ENCODE assay signal across 10 mouse cellular contexts in the genomic region with DNA sequence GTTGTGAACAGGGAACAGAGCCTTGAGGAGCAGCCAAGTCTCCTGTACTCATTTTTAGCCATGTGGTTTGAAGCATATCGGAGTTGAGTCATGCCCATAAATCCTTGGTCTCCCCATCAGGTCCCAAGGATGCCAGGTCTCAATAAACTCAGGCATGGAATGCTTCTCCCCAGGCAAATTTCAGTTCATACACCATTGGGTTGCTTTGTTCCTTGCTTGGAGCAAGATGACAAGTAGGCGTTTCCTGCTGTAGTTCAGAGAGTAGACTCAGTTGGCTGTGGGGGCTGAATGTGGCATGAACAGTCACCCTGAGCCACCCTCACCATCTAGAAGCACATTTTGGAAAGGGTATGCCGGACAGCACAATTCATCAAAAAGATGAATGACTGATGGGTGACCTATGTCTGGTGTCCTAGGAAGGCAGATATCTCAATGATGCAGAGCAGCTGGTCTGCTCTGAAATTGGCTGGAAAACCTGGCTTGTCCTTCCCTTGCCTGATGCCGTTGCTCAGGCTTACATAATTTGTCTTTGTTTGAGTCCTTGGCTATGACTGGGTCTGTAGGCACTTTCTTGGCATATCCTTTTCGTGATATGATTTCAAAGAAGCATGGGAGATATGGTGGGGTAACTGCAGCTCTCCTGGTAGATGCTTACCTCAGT.
DNase-seq lines count a peak whose midpoint lies in the region; ATAC-seq and TF ChIP-seq lines count a peak whose summit lies in the region.
"Had no signal": no experiment of that assay in that cellular context is flagged by ENCODE, and none has a peak within 500 bp of the region (broad histone marks: within the 10 kb centered on the region; RNA-seq: fewer than 3 reads in every experiment).

No protein-coding gene starts in this region.

- 40% methylated on average over 5 of the region's 5 CpGs for WGBS in cerebellum, adult 2 months

- H3K27ac ChIP-seq in cerebellum, adult 2 months (ENCODE audit: insufficient read depth, low read length): no peak overlapping the region
- H3K27ac ChIP-seq: kidney, embryonic 15.5 days had no signal

- no peaks in the 10 kb centered on the region for H3K4me1 ChIP-seq in cerebellum, adult 2 months (ENCODE audit: control insufficient read depth, insufficient read depth, low read length)

- TF ChIP-seq CTCF in cerebellum, adult 2 months (IDR thresholded peaks at IDR 0.05; ENCODE audit: borderline replicate concordance, insufficient read depth, low read depth, low read length): no peak

- TF ChIP-seq POLR2A in cerebellum, adult 2 months (IDR thresholded peaks at IDR 0.05; ENCODE audit: borderline replicate concordance, insufficient read depth, low read length): no peak

- H3K27me3 ChIP-seq in cerebellum, adult 2 months (ENCODE audit: control insufficient read depth, insufficient read depth, low read length): no peaks in the 10 kb centered on the region
- H3K27me3 ChIP-seq: kidney, embryonic 15.5 days had no signal

- DNase-seq in cerebellum, adult 2 months: peak; percentile 6 to 15
- DNase-seq in cerebellum, adult 11 months: no peak
- peak; percentile 31 for DNase-seq in layer of hippocampus, adult 11-12 months (ENCODE audit: low spot score)
- no peak for DNase-seq in layer of hippocampus, adult 9-10 months (ENCODE audit: low spot score)
- DNase-seq in layer of hippocampus, adult 8-10 months (ENCODE audit: low spot score in 2 of 2): peak; percentile 19 to 28
- peak; percentile 42 for DNase-seq in lung, postnatal 10 days
- no peak for DNase-seq in gastrocnemius, postnatal 10 days

- no peak for ATAC-seq in erythroid progenitor cell, adult 5-6 weeks (replicated peaks; ENCODE audit: low FRiP score, poor library complexity, severe bottlenecking)

- H3K4me3 ChIP-seq in cerebellum, adult 2 months (replicated peaks; ENCODE audit: insufficient read depth, low read depth, low read length): no peak overlapping the region
- H3K4me3 ChIP-seq: erythroblast, embryonic 14.5 days; kidney, embryonic 15.5 days had no signal

Comparison
In these comparisons a context has a peak if more than half of its experiments do, and no peak if none do; other contexts are left out.
1. DNase-seq: peak in cerebellum, adult 2 months (2 of 2), layer of hippocampus, adult 11-12 months (single experiment), layer of hippocampus, adult 8-10 months (2 of 2) and lung, postnatal 10 days (single experiment); none in cerebellum, adult 11 months (single experiment), layer of hippocampus, adult 9-10 months (single experiment) and gastrocnemius, postnatal 10 days (single experiment).